Mouse (Mus musculus): ENCODE measurements at regions not wholly inside any gene's neighbourhood (a gene's known extent, or its start where the extent isn't known, plus 50 kb on each side); places are given as distances from the start of the nearest gene placed in this dataset.

DNA sequence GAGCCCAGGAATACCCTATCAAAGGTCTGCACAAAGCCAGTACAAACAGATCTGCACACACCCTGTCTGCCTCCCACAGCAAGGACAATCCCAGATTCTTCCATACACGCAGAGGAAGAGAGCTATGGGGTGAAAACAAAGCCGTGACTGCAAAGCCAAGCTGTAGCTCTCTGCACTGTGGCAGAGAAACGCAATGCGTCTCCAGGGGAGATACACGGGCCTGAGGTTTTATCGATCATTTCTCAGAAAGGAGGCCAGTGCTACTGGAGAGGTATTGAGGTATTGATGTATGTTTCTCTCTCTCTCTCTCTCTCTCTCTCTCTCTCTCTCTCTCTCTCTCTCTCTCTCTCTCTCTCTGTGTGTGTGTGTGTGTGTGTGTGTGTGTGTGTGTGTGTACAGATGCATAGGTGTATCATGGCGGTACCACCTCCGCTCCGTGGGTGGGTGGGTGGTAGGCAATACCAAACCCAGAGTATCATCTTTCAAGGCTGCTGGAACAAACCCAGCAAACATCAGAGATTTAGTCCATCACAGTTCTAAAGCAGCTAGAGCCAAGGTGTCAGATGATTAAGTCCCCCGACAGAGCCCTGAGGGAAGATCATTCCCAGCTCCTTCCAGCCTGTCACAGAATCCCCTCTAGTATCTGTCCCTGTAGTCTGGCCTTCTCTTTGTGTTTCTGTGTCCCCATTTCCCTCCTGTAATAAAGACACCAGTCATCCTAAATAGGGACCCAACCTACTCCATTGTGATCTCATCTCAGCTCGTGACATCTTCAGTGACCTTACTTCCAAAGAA is 175.0 kb downstream of the Mycn start:
- no peak for DNase-seq (ENCODE audit: low read depth, low spot score)

DNA sequence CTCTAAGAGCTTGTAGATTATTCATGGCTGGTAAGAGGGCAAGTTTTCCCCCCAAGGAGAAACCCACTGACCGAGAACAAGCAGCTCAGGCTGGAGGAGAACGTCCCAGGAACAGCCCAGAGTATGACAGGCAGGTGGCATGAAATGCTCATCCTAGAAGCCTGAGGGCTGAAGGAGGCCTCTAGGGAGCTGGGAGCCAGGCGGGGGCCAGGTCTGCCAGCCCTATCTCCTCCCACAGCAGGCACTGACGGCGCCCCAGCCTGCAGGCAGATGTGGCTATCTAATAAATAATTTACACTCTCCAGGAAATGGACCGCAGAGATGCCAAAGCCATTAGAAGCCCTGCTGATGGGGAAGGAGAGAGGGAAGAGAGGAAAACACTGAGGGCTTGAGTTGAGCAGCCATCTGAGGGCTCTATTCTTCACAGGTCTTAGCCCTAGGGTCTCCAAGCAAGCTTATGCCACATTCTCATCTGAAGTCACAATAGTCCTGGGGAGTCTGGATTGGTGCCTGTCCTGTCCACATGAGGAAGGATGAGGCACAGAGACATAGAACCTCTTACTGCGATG is 176.1 kb downstream of the Mycn start:
- no peak for DNase-seq (ENCODE audit: low read depth, low spot score)

DNA sequence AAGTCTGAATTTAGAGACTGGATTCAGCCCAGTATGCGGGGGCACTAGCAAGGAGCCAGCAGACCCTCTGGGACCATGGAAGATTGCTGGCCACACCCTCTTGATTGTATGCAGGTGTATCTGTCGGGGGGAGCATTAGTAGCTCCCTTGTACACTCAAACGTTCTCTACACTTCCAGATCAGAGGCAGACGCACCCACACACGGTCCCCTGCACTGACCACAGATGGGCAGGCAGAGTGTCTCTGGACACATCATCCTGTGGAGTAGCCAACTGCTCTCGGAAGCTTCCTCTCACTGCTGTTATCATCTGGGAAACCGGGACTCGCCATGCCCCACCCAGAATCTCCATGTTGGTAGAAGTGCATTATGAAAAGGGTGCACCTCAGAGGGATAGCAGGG is 176.7 kb downstream of the Mycn start:
- DNase-seq (ENCODE audit: low read depth, low spot score): no peak

DNA sequence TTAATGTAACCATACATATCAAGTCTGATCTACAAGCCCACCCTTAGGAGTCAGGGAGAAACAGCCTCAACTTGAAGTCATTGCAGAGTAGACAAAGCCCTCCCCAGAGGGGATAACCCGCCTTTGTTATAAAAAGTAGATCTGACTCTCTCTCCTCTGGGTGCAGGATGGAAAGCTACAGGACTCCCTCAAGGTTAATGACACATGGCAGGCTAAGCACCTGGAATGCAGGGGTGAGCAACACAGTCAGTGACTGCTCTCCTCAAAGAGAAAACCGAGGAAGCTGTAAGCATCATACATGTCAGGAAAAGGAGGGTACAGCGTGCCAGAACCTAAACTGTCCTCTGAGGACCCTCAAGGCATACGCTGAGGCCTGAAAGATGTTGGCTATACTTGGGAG is 177.1 kb downstream of the Mycn start:
- DNase-seq (ENCODE audit: low read depth, low spot score): no peak

DNA sequence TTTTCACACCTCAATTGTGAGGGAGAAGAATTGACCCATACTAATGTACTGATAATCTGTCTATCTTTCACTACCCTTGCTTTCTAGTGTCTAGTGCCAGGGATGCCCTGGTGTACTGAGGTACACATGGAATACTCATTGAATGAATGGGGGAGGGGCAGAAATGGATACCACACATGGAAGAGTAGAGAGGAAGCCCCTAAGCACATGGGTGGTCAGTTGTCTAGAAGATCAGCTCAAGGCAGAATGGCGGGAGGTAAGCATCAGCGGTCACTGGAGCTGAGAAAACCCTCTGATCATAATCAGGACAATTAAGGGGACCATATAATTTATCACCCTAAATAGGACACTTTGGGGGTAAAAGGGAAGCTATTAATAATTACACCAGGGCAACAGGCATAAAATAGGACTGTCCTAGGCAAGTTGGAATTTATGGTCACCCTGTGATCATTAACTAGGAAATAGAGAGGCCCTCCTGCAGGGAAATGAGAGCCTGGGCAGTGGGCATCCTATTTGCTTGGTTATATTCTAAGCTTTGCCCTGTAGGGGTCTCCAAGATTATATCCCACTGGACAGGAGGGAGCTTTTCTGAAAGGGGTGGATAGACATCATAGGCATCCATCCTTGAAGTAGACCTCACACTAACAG is 185.3 kb downstream of the Mycn start:
- DNase-seq (ENCODE audit: low read depth, low spot score): no peak

DNA sequence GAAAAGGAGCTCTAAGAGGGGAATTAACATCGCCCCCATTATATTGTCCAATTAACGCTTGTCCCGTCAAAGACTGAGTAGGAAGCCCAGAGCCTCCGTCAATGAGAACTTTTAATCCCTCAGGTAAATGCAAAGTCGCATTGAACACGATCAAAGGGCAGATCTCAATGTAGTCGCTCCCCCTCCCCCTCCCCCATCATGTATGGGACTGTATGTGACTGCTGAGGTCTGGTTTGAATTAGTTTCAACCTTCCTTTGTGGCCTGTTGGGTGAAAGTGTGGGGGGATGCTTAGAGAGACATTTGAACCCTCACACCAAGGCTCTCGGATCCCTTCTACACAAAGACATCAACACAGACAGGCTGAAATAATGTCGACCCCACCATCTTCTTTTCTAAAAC is 187.9 kb downstream of the Mycn start:
- DNase-seq (ENCODE audit: low read depth, low spot score): no peak

DNA sequence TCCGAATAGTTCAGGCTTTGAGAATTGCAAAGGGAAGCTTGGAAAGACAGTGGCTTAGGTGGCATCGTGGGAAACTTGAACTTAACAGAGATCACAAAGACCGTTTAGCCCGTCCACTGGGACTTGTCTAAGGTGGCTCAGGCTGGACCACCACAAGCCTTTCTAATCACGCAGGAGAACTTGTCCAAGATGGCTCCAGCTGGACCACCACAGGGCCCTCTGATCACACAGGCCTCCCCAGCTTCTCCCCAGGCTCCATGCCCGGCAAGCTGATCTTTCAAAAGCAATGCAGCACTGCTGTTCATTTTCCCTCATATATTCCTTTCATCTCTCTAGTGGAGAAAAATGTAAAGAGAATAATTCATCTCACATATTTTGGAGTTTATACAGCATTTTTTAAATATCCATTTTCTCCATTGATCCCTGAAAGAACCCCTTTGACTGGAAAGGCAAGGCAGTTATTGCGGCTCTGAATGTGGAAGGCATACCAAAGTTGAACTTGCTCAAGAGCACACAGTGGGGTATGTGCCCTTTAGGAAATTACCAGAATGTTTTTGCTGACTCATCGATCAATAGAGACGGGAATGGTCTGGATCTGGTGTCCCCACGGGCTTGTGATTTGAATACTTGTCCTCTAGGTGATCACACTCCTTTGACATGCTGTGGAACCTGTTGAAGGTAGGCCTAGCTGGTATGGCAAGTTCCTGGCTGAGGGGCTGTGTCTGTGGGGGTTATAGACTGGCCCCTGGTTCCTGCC is 189.9 kb downstream of the Mycn start:
- DNase-seq (ENCODE audit: low read depth, low spot score): no peak

DNA sequence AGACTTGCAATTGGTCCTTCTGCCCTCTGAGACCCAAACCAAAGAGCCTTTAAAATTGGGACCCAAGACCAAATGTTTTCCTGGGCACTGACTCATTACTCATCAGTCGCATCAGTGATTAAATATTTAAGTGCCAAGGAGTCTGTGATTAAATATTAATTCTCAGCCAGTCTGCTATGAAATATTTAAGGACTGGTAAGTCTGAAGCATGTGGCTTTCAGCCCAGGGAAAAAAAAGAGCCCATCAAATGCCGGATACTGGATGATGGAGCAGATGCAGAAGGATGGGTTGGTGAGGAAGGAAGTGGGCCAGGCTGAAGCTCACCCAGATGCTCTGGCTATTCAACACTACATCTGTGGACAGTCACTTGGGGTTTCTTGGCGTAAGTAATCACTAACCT is 192.0 kb downstream of the Mycn start:
- no peak for DNase-seq (ENCODE audit: low read depth, low spot score)

DNA sequence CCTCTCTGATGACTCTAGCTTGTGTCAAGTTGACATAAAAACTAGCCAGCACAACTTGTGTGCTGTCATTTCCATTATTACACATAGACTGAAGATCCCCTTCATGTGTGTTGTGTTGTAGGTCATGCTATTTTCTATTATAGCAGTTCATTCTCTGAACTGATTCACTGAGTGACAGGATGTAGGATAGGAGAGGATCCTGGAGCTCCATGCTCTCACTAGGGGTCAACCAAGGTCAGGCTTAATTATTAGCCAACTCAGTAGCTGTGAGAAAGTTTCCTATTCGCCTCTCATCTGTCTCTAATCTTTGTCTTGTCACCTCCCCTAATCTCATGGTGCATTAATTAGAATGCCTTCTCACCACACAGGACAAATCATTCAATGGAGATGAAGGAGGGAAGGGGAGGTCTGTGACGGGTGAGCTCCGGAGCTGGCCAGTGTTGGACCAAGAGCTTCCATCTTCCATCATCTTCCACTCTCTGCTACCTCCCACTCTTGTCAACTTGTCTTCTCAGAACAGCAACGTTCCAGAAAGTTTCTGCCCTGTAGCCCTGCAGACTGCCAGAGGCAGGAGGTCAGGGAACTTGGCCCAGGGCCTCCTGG is 194.8 kb downstream of the Mycn start:
- DNase-seq (ENCODE audit: low read depth, low spot score): no peak

DNA sequence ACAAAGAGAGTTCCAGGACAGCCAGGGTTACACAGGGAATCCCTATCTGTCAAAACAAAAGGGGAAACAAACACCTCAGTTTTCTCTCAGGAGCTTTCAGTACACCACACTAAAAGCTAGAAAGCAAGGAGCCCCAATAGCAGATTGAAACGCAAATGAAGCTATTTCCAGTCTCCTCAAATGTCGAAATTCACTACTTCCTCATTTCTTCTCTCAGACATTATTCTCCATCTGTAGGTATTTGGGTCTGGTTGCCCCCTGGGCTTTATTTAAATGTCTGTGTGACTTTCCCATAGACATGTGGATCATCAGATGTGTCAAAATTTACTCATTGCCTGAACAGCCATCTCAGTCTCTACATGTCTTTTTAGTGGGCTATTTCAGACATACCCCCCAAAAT is 197.2 kb downstream of the Mycn start:
- DNase-seq (ENCODE audit: low read depth, low spot score): no peak

DNA sequence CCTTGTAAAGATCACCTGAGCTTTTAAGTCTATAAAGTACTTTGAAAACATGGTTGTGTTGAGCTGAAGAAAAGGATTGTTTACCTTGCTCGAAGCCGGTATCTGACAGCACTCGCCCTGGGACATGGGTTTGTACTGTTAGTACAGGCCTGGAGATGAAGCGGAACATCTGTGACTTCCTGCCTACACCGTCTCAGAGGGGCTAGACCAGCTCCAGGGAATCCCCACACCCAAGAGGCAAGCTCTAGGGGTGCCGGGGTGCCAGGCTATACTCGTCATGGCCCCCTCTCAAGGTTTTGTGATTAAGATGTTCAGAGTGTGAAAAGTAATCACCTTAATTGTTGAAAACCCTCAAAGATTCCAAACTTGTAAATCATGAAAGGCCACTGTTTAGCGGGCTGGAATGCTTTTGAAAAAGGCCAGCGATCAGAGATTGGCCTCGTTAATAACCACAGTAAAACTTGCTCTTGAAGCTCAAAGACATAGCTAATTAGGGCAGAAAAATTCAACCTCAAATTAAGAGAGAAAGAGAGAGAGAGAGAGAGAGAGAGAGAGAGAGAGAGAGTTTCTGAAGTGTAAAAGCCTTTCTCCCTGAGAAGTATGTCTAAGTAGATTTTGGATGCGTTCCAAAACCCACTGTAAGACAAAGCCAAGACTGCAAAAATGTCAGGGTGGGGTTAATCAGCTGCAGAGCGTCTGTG is 202.9 kb downstream of the Mycn start:
- no peak for DNase-seq (ENCODE audit: low read depth, low spot score)

DNA sequence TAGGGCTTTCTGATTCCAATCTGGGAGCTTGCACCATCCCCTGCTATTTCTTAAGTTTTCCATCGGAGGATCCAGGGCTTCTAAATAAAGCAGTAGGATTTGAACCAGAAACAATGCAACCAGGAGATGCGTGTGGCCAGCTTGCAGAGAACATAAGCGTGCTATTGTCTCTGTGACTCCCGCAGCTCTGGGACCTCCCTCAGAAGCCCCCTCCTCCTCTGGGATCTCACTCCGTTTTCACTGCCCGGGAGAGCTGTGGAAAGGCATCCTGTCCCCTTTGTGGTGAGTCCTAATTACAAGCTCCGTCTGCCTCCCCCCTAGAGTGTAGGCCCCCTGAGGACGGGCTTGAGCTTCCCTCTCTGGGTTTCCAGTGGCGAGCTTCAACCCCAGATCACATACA is 215.9 kb downstream of the Mycn start:
- DNase-seq (ENCODE audit: low read depth, low spot score): no peak

DNA sequence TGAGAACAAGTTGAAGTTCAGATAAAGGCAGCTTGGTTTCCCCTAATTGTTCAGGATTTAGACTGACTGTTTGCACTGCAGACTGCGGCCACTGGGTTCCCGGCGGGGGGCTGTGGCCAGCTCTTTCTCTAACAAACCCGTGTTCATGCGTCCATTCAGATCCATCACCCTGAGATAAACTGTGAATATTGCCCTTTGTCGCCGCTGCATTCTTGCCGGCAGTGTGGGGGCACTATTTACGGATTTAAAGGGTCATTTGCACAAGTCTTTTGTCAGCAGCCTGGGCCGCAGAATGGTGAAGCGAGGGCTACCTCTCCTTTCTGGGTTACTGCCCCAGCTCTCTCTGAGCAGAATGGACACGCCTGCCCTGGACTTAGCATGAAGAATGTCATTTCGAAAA is 216.6 kb downstream of the Mycn start:
- no peak for DNase-seq (ENCODE audit: low read depth, low spot score)

DNA sequence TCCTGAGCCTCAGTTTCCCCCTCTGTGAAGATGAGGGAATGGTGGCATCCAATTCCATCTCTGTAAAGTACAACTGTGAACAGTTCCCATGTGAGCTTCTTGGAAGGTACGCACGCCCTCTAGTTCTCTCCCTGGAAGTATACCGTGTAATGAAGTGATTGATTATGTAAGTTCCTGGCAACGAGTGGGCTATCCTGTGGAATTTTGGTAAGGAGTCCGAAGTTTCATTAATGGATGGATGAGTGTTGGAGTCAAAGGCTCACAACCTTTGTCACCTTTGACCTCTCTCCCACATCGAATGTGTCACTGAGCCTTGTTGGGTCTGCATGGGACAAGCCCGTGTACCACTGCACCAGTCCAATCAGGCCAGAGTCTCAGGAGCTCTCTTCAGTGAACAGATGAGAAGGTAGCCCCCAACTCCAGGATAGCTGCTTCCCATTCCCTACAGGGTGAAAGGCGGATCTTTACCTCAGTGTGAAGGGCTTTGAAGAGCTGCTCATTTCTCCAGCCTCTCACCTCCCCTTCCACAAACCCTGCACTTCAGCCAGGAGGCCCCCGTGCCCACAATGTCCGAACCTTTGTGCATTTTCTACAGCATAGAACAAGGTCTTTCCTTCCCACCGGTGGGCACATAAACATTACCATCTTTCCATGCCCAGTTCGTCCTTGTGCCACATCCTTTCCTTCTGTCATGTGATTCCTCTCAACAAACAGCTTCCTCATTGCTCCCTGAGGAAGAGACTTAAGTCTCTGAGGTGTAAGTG is 217.8 kb downstream of the Mycn start:
- DNase-seq (ENCODE audit: low read depth, low spot score): no peak

DNA sequence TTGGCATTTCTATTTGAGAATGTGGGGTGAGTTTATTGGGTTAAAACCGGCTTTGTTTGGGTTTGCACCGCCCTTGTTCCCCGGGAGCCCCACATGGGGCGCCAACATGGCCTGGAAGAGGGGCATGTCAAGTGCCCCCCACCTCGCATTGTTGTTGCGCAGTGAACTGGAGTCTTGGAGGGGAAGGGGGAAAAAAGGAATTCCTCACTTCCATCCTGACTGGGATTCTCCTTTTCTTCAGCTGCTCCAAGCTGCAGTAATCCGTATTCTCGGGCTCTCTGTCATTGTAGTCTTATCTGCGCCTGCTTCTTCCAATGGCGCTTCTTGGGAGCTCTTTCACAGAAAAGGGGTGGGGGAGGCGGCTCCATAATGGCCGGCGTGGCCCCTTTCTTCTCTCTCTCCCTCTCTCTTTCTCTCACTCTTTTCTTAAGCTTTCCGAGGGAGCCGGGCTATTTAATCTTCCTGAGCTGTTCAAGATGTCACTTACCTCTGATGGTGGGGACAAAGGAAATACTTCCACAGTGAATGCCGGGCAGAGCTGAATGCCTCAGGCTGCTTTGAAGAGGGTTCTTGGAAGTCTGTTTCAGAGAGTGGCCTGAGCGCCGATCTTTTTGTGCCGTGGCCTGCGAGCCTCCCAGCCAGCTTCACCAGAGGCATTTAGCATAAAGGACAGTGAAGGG is 218.6 kb downstream of the Mycn start:
- no peak for DNase-seq (ENCODE audit: low read depth, low spot score)

DNA sequence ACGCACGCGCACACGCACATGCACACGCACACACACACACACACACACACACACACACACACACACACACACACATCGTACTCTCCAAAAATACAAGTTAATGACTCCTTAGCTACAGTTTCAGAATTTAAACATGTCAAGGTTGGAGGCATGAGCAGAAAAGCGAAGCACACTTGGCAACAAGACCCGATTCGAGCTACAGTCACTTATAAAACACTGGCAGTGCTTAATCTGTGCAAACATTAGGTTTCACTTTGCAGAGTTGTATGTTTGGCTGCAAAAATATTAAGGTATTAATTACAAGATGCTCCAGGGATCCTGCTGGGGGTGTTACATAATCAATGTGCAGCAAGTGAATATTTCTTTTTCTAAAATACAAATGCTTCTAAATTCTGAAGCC is 225.0 kb downstream of the Mycn start:
- DNase-seq (ENCODE audit: low read depth, low spot score): no peak

DNA sequence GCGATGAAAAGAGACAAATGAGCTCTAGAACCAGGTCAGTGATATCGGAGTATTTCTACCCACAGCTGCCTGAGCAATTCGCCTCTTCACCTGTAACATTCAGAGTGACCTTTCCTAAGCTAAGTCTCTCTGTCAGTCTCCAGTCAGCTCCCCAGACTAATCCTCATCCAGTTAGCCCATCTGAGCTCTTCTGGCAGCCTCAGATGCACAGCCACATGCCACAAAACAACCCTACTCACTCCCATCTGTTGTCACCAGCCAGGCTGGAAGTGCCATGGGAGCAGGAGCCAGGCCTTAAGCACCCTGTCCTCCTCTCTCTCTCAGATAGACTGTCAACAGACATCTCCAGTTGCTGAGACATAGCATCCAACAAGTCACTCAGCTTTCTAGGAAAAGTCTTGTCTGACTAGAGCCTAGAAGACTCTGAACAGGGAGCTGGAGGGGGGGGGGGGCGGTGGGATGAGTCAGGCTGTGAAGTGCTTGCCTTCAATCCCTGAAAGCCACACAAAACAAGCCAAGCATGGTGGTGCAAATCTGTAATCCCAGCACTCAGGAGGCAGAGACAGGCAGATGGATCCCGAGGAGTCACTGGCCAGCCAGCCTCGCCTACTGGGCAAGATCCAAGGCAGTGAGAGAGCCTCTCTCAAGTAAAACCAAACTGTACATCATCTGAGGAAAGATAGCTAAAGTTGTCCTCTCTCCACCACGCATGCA is 225.6 kb downstream of the Mycn start:
- no peak for DNase-seq (ENCODE audit: low read depth, low spot score)

DNA sequence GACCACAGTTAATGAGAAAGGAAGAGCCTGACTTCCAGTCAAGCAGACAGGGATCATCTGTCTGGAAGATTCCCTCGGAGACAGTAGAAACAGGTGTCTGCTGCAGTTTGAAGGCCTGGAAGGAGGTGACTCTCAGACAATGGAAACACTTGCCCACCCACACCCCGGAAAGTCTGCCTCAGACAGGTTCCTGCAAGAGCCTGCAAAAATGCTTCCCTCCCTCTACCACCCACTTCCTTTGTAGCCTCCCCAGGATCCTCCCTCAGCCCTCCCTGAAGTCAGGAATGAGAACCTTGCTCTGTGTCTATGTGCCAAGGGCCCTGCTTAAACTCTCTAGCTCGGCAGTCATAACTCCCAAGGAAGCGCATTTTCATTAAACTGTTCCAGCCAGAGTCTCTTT is 226.2 kb downstream of the Mycn start:
- no peak for DNase-seq (ENCODE audit: low read depth, low spot score)

DNA sequence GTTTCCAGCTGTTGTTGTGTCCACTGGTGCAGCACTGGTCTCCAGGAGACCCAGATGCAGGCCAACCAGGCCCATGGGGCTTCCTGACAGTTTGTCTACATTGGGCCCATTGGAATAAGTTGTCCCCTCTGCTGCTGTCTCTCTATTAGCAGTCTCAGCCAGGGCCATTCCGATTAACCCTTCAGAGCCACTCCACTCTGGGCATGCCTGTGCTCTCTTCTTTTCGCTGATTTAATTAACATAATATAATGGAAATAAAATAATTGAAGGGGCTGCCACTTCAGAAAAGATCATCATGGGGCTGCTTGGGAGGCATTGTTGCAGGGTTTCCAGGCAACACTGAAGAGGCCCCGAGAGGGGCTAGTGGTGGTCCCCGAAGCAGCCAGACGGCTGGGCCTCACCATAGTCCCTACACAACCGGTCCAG is 231.5 kb downstream of the Mycn start:
- no peak for DNase-seq (ENCODE audit: low read depth, low spot score)
